Mouse (Mus musculus) olfactory bulb, adult 2 months (tissue): ENCODE results near the gene C5ar1.

Experiments
- CTCF ChIP-seq: fragments of 200-500 bp; IDR thresholded peaks from 2 replicates; pipeline ENCODE4 v1.5.1; 2012; ENCODE audit warnings: low read depth, mild to moderate bottlenecking, low read length, moderate library complexity; ENCODE audit not compliant: insufficient read depth
- POLR2A ChIP-seq: fragments of 200-500 bp; IDR thresholded peaks from 2 replicates; pipeline ENCODE4 v1.6.1; 2012; ENCODE audit warnings: mild to moderate bottlenecking, low read depth, low read length, moderate library complexity; ENCODE audit not compliant: insufficient read depth

GRCm38 (mm10) chr7:16287791-16288190, 28.5 kb upstream of the C5ar1 start:
- TF ChIP-seq CTCF (no peak), POLR2A (no peak)
